Mouse (Mus musculus): ENCODE data around the gene Ndufa4. TPM values are rescaled to one million over a fixed set of nuclear protein-coding genes. Genes with fewer than 3 reads are reported as not detected.

Gene Ndufa4
- polyA plus RNA-seq (2015; fragmentation: Nextera tagmentation; extraction: Ambion mirVana), result 717 and 749 TPM in 2 replicates

DNA sequence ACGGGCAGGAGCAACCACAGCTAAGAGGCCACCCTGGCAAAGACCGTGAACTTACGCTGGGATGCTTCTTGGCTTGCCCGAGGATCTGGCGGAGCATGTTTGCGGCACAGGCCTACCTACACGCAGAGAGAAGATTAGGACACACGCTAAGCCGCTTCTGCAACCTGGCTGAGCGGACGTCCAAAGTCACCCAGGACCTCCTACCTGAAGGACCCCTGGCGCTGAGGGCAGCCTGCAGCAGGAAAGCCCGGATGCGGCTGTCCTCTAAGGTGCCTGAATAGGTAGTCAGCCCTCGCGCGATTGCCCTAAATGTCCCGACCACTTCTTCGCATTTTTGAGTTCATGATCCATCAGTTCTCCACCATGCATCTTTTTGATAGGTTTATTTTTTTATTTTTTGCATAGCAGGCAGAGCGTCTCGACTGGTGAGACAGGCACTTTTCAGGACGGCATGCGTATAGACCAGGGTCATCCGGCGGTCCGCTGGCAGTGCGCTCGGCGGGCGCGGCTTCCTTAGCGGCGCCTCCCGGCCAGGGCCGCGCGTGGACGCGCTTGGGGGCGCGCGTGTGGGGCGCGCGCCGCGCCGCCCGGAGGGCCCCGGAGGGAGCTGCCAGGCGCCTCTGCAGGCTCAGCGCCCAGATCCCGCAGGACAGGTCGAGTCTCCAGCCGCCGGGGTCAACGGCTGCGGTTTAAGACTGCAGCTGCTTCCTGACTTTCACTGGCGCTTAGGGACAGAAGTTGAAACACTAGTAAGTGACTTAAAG, at the start of gene Ndufa4, which contains the start of gene Phf14:
Gene Ndufa4, minus strand, starts transcription at position 229 of the 764 bp plus-strand sequence.
Gene Phf14, plus strand, starts transcription at position 541 of the 764 bp plus-strand sequence.
- Histone ChIP-seq H3K4me1 (peaks cover 15% of the 10 kb centered on the region), H3K9ac (peak within 1 kb of the TSS; percentile 90), H3K4me3 (replicated peaks) (peak within 1 kb of the TSS; percentile 89), H3K27me3 (no peaks in the 10 kb centered on the region), H3K36me3 (peaks cover 26% of the 10 kb centered on the region), H3K27ac (replicated peaks) (peak within 1 kb of the TSS; percentile 87), H3K9me3 (replicated peaks) (no peaks in the 10 kb centered on the region), H3K4me2 (replicated peaks) (peak within 1 kb of the TSS; percentile 55)
- peak; percentile 98 for ATAC-seq (ENCODE audit: insufficient number of reproducible peaks, low FRiP score, low TSS enrichment, low read depth)
- WGBS, result under 1% methylated on average over 59 of the region's 59 CpGs

DNA sequence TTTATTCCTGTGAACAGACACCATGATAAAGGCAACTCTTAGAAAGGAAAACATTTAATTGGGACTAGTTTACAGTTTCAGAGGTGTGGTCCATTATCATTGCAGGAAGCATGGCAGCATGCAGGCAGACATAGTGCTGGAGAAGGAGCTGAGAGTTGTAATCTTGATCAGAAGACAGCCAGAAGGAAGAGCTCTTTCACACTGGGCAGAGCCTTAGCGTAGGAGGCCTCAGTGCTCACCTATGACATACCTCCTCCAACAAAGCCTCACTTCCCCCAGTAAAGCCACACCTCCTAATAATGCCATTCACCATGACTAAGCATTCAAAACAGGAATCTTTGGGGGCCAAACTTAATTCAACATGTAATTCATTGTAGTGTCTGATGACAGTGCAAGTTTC, 40.8 kb upstream of the Ndufa4 start:
- Histone ChIP-seq H3K4me1 (no peaks in the 10 kb centered on the region), H3K27me3 (no peaks in the 10 kb centered on the region), H3K9ac (no peak overlapping the region), H3K9me3 (replicated peaks) (no peaks in the 10 kb centered on the region), H3K36me3 (peaks cover 16% of the 10 kb centered on the region), H3K4me3 (replicated peaks) (no peak overlapping the region), H3K4me2 (replicated peaks) (no peak overlapping the region), H3K27ac (replicated peaks) (no peak overlapping the region)
- ATAC-seq (ENCODE audit: insufficient number of reproducible peaks, low FRiP score, low TSS enrichment, low read depth), result no peak
- WGBS, result 96% methylated on average over 1 of the region's 1 CpGs

DNA sequence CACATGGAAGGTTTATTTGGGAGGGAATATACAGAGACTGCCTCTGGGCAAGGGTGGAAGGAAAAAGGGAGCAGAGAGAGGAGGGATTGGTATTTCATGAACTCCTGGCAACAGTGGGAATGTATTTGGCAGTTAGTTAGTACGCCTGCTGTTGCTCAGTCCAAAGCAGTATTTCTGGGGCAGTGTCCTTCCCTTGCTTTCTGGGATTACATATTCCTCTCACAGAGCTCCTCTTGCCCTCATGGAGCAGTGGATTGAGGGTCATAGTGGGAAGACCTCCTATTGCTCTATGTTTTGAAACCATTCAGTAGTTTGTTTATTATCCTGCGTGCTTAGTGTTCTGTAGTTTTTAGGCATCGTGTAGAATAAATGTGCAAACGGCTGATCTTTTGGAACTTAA, 34.8 kb upstream of the Ndufa4 start:
- Histone ChIP-seq H3K27me3 (no peaks in the 10 kb centered on the region), H3K4me2 (replicated peaks) (no peak overlapping the region), H3K27ac (replicated peaks) (no peak overlapping the region), H3K4me3 (replicated peaks) (no peak overlapping the region), H3K9ac (no peak overlapping the region), H3K36me3 (peaks cover 15% of the 10 kb centered on the region; the same call in 1 of the 2 replicates), H3K4me1 (no peaks in the 10 kb centered on the region), H3K9me3 (replicated peaks) (no peaks in the 10 kb centered on the region)
- no peak for ATAC-seq (ENCODE audit: insufficient number of reproducible peaks, low FRiP score, low TSS enrichment, low read depth)
- WGBS, result 89% methylated on average over 4 of the region's 4 CpGs

DNA sequence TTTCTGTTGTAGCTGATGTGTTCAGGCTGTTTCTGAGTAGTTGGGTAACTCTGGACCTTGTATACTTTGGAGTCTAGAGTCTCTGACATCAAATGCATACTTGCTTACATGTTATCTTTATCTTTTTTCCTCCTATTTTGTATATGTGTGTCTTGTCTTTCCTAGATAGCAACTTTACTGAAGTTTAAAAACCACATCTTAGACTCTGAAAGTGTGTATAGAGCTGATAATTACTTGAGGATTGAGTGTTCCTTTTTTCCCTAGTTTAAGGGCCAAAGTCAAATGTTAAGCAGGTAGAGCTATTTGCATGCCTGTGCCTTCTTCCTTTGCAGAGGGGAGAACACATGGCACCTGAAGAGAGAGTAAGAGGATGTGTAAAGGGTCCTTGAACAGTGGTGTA, 33.6 kb upstream of the Ndufa4 start:
- no peak overlapping the region for H3K4me2 ChIP-seq (replicated peaks)
- no peak overlapping the region for H3K27ac ChIP-seq (replicated peaks)
- H3K9ac ChIP-seq, result no peak overlapping the region
- no peaks in the 10 kb centered on the region for H3K9me3 ChIP-seq (replicated peaks)
- ATAC-seq (ENCODE audit: insufficient number of reproducible peaks, low FRiP score, low TSS enrichment, low read depth), result no peak
- H3K36me3 ChIP-seq, result peaks cover 15% of the 10 kb centered on the region; the same call in 1 of the 2 replicates
- H3K4me1 ChIP-seq, result no peaks in the 10 kb centered on the region
- no peak overlapping the region for H3K4me3 ChIP-seq (replicated peaks)
- no peaks in the 10 kb centered on the region for H3K27me3 ChIP-seq

DNA sequence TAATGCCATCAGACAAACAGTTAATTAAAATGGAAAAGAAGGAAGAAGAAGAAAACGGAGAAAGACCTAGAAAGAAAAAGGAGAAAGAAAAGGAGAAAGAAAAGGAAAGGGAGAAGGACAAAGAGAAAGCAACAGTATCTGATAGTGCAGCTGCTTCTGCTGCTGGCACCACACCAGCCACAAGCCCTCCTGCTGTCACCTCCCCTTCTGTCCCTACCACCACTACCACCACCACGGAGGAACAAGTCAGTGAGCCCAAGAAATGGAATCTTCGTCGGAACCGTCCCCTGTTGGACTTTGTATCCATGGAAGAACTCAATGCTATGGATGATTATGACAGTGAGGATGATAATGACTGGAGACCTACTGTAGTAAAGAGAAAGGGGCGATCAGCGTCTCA, 26.1 kb upstream of the Ndufa4 start:
- no peak for ATAC-seq (ENCODE audit: insufficient number of reproducible peaks, low FRiP score, low TSS enrichment, low read depth)
- 97% methylated on average over 7 of the region's 7 CpGs for WGBS
- H3K4me3 ChIP-seq (replicated peaks), result no peak overlapping the region
- no peak overlapping the region for H3K4me2 ChIP-seq (replicated peaks)
- H3K36me3 ChIP-seq, result peaks cover 3% of the 10 kb centered on the region; the same call in 1 of the 2 replicates
- H3K9me3 ChIP-seq (replicated peaks), result no peaks in the 10 kb centered on the region
- no peak overlapping the region for H3K9ac ChIP-seq
- peaks cover 3% of the 10 kb centered on the region; the same call in 1 of the 2 replicates for H3K4me1 ChIP-seq
- H3K27ac ChIP-seq (replicated peaks), result no peak overlapping the region
- no peaks in the 10 kb centered on the region for H3K27me3 ChIP-seq

DNA sequence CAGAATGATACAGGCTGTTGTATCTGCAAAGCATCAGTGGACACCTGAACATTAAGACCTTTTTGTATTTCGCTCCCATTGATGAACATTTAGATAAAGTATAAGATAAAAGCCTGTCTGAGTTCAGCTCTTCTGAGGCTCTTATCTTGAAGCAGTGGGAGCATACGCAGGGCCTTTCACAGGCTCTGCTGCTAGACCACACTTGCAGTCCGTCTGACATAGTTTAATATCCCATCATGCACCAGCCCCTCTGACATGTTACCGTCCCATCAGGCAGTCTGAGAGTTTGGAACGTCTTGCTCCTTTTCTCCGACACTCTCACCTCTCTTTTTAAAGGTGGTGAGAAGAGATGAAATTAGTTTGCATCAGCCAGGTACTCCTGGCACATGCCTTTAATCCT, 20.2 kb upstream of the Ndufa4 start:
- H3K9me3 ChIP-seq (replicated peaks), result no peaks in the 10 kb centered on the region
- no peaks in the 10 kb centered on the region for H3K27me3 ChIP-seq
- peaks cover 11% of the 10 kb centered on the region; the same call in 1 of the 2 replicates for H3K36me3 ChIP-seq
- 78% methylated on average over 6 of the region's 6 CpGs for WGBS
- no peak for ATAC-seq (ENCODE audit: insufficient number of reproducible peaks, low FRiP score, low TSS enrichment, low read depth)
- no peak overlapping the region for H3K4me3 ChIP-seq (replicated peaks)
- H3K27ac ChIP-seq (replicated peaks), result no peak overlapping the region
- H3K9ac ChIP-seq, result no peak overlapping the region
- no peak overlapping the region for H3K4me2 ChIP-seq (replicated peaks)
- H3K4me1 ChIP-seq, result peaks cover 14% of the 10 kb centered on the region

DNA sequence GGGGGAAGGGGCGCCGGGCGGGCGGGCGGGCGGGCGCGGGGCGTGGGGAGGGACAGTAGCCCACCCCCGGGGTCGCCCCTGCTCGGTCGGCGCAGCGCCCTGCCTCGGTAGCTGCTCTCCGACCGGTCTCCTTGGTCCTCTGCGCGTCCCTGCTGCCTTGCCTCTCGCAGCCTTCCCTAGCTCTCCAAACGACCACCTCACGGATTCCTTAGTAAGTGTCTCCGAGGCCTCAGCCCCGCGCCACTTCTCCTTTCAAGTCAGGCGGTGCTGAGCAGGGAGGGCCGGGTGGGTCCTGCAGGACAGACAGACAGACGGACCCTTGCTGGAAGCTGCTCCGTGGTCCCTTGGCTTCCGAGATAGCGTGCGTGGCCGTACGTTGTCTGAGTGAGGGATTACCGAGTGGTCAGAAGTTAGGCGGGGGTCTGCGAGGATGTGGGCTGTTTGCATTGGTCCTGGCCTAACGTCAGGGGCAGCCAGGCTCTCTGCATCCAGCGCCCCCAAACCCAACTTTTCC, 18.8 kb upstream of the Ndufa4 start:
- Histone ChIP-seq H3K4me1 (peaks cover 14% of the 10 kb centered on the region), H3K36me3 (peaks cover 9% of the 10 kb centered on the region; the same call in 1 of the 2 replicates), H3K4me2 (replicated peaks) (peak overlapping the region; percentile 57), H3K27ac (replicated peaks) (peak overlapping the region; percentile 96), H3K27me3 (no peaks in the 10 kb centered on the region), H3K4me3 (replicated peaks) (peak overlapping the region; percentile 60), H3K9ac (peak overlapping the region; percentile 61), H3K9me3 (replicated peaks) (no peaks in the 10 kb centered on the region)
- WGBS, result 1% methylated on average over 39 of the region's 40 CpGs
- ATAC-seq (ENCODE audit: insufficient number of reproducible peaks, low FRiP score, low TSS enrichment, low read depth), result peak; percentile 78

DNA sequence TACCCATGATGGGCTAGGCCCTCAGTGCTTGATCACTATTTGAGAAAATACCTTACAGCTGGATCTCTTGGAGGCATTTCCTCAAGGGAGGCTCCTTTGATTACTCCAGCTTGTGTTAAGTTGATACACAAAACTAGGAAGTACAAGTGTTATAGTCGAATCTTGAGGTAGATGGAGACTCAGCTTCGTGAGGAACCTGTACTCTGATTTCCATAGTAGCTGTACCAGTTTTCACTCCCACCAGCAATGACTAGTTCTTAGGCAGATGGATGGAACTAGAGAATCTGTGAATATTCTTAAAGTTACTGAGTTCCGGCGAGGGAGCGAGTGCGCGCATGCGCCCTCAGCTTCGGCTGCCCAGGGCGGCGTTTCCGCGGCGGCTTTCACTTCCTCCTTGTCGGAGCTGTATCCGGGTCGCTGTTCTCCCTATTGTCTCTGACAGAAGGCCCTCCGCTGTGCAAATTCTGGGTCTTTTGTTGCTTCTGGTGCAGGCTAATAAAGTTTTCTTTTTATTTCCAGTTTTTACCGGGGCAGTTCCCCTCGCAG, 18.3 kb upstream of the Ndufa4 start:
- peaks cover 14% of the 10 kb centered on the region for H3K4me1 ChIP-seq
- peak overlapping the region; percentile 61 for H3K9ac ChIP-seq
- H3K9me3 ChIP-seq (replicated peaks), result no peaks in the 10 kb centered on the region
- H3K4me2 ChIP-seq (replicated peaks), result peak overlapping the region; percentile 57
- ATAC-seq (ENCODE audit: insufficient number of reproducible peaks, low FRiP score, low TSS enrichment, low read depth), result peak; percentile 92
- H3K27me3 ChIP-seq, result no peaks in the 10 kb centered on the region
- H3K4me3 ChIP-seq (replicated peaks), result peak overlapping the region; percentile 60
- under 1% methylated on average over 20 of the region's 20 CpGs for WGBS
- H3K27ac ChIP-seq (replicated peaks), result peak overlapping the region; percentile 96
- H3K36me3 ChIP-seq, result peaks cover 9% of the 10 kb centered on the region; the same call in 1 of the 2 replicates

DNA sequence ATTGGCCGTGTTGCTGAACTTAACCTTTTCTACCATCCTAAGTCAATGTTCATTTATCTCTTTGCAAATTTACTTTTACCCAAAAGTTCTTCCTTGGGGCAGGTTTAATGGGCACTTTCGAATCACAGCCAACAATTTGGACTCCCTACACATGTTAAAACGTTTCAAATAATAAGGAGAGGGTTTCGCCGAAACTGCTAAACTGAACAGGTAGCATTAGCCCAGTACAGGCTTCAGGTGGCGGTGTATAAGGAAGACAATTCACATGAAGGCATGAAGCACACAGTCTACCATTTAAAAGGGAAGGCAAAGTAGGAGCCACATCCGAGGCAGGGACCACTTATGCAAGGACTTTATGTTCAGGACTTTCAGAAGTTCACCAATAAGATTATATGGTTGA, 873 bp upstream of the Ndufa4 start:
- Histone ChIP-seq H3K9me3 (replicated peaks) (no peaks in the 10 kb centered on the region), H3K27ac (replicated peaks) (peak overlapping the region; percentile 87), H3K9ac (peak overlapping the region; percentile 90), H3K4me1 (peaks cover 15% of the 10 kb centered on the region), H3K4me2 (replicated peaks) (peak overlapping the region; percentile 55), H3K27me3 (no peaks in the 10 kb centered on the region), H3K4me3 (replicated peaks) (peak overlapping the region; percentile 89), H3K36me3 (peaks cover 18% of the 10 kb centered on the region)
- ATAC-seq (ENCODE audit: insufficient number of reproducible peaks, low FRiP score, low TSS enrichment, low read depth), result no peak
- WGBS, result 25% methylated on average over 7 of the region's 7 CpGs

DNA sequence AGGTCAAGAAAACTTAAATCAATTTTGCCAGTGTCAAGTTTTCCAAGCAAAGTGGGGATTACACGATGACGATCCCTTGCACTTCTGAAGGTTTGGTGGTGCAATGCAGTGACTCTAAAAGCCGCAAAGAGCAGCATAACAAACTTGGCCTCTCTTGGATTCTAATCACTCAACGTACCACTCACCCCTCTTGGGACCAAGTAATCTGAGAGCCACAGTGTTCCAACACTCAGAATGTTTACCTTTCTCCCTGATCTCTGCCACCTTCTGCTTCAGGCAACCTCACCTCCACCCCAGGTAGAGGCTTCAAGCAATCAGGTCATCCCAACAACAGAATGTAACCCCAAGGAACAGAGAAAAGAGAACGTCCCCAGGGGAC, 418 bp downstream of the Ndufa4 start:
- H3K36me3 ChIP-seq, result peaks cover 27% of the 10 kb centered on the region
- WGBS, result 1% methylated on average over 5 of the region's 5 CpGs
- H3K27ac ChIP-seq (replicated peaks), result peak overlapping the region; percentile 87
- H3K27me3 ChIP-seq, result no peaks in the 10 kb centered on the region
- peak overlapping the region; percentile 89 for H3K4me3 ChIP-seq (replicated peaks)
- peaks cover 15% of the 10 kb centered on the region for H3K4me1 ChIP-seq
- ATAC-seq (ENCODE audit: insufficient number of reproducible peaks, low FRiP score, low TSS enrichment, low read depth), result peak; percentile 13; the same call in 1 of the 2 replicates
- H3K9ac ChIP-seq, result peak overlapping the region; percentile 90
- no peaks in the 10 kb centered on the region for H3K9me3 ChIP-seq (replicated peaks)
- H3K4me2 ChIP-seq (replicated peaks), result peak overlapping the region; percentile 55

DNA sequence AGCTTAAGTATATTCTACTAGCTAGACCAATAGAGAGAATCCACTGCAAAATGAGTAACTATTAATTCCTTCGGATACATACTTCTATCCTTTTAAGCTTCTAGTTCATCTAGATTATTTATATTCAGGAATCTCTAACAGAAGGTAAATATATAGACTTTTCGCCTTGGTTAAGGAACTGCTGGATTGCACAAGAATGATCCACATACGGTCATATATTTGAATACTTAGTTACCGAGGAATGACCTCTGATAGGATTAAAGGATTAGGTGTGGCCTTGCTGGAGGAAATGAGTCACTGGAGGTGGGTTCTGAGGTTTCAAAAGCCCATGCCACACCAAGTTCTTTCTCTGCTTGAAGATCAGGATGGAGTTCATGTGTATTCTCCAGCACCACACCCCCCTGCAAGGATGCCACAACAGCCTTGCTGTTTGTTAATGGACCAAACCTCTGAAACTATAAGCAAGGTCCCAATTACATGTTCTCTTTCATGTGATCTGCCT, 6.4 kb downstream of the Ndufa4 start:
- Histone ChIP-seq H3K4me3 (replicated peaks) (no peak overlapping the region), H3K9ac (no peak overlapping the region), H3K4me2 (replicated peaks) (no peak overlapping the region), H3K27ac (replicated peaks) (no peak overlapping the region), H3K4me1 (peaks cover 5% of the 10 kb centered on the region), H3K36me3 (peaks cover 49% of the 10 kb centered on the region), H3K27me3 (no peaks in the 10 kb centered on the region), H3K9me3 (replicated peaks) (no peaks in the 10 kb centered on the region)
- WGBS, result 79% methylated on average over 4 of the region's 4 CpGs
- ATAC-seq (ENCODE audit: insufficient number of reproducible peaks, low FRiP score, low TSS enrichment, low read depth), result no peak

Data from embryonic facial prominence, embryonic 15.5 days (tissue).